Mouse (Mus musculus) frontal cortex, postnatal 10 days (tissue): ENCODE results near the gene 4933434E20Rik.

Experiments used
- DNase-seq, 2 experiments: peaks; one replicate each; pipeline ENCODE4 v3.0.0; 2022; ENCODE audit warnings: low spot score in 2 of 2, mixed read lengths in 1 of 2

The 4933434E20Rik gene

DNA sequence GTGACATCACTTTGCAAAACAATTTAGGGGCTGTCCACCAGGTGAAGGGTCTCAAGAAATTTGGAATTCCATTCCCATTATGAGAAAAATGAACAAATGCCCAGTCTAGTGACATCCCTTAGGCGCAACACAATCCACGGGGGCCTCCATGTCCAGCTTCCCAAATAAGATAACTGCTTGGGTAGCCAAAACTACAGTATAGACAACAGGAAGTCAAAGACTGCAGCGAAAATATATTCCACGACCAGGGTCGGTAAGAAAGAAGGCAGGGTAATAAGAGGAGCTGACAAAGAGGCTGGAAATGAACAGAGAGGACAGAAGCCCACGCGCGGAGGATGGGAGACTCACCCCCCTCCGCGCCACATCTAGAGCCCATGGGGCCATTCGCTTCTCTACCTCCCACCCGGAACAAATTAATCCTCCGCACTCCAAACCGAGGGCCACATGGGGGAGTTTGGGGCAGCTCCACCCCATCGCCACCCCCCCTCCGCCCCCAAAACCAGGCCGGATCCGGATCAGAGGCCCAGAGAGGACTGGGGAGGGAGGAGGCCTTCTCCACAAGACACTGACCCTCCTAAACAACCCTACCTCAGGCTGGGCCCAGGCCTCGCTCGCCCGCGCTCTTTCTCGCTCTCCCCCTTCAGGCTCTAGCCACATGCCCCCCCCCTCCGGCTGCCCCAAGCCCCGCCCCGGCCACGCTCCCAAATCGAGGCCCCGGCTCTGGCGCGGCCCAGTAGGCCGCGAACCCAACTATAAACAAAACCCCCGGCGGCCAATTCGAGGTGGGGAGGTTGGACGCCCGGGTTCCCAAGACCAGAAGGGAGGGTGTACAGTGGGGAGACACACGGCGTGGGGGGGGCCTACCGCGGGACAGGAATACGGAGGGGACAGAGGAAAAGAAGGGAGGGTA is at the start of gene 4933434E20Rik:
TSS of gene 4933434E20Rik (plus strand) at position 196 of the 910 bp plus-strand sequence.
- DNase-seq, result peak; percentile 37 to 52

DNA sequence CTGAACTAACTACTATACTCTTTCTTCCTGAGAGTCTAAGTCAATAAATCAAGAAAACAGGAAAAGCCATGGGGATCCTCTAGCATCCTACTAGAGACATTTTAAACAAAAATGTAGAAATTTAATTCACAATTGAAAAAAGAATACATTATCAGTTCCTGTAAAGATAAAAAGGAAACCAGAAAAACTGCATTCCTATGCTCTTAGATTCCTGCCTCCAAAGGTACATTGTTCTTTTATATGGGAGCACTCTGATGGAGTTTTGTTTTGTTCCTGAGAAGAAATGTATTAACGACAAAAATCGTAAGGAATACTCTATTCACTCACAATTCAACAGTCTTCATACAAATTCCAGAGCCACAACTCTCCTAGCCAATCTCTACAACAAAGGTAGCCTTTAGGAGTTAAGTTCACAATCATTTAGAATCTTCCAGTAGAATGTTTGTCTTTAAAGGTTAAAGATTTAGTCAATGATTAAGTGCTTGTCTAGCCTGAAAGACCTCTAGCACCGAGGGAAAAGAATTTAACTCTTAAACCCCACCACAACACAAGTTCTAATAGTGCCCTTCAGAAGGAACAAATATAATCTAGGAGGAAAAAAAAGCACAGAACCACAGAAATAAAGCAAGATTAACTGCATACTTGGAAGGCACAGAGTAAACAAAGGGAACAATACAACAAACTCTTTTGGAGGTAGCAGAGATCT is 47.2 kb upstream of the 4933434E20Rik start:
- no peak for DNase-seq

DNA sequence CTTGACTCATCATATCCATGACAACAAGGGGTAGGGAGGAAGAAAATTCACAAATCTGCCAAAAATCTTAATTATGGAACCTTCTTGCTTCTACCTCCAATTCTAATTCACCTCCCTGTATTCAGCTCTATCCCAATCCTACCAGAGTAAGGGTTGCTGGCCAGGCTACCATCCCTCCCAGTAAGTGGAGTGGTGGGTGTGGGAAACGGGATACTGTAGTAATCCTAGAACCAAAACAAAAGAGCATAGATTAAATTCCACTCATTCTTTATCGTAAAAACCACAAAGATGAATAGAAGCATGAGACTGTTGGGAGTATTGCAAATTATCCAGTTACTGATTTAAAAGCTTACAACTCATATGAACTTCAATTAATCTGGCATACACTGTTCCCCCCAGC is 41.1 kb upstream of the 4933434E20Rik start:
- DNase-seq, result no peak

- DNase-seq, result no peak
Observed at GRCm38 (mm10) chr3:90016626-90017025, 34.8 kb upstream of the 4933434E20Rik start.

DNA sequence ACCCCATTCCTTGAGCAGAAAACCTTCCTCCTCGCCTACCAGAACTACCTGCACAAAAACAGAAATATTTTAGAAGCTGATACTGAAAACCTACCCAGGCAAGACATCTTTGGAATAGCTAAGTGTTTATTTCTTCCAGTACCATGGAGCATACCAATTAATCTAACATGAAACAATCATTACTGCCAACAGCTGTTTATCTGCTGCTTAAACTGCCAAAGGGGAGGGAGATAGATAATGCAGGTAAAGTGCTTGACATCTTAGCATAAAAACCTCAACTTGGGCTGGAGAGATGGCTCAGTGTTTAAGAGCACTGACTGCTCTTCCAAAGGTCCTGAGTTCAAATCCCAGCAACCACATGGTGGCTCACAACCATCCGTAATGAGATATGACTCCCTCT is 16.8 kb upstream of the 4933434E20Rik start:
- no peak for DNase-seq

- no peak for DNase-seq
Observed at GRCm38 (mm10) chr3:90036263-90036662, 15.2 kb upstream of the 4933434E20Rik start.

DNA sequence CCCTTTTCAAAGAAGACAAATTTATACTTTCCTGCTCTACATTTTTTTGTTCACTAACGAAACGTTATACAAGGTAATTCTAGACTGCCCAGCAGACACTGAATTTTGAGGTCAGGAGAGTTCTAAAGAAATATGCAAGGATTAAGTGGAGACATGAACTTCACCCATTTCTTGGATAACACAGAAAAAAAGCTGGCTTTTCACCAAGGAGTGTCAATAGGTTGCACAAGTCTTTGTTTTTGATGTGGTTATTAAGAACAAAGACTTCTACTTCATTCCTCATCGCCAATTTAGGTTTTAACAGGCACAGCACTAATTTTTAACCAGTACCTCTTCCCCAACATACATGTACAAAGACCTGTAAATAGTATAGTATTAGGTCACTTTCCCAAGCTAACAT is 1.7 kb upstream of the 4933434E20Rik start:
- DNase-seq, result no peak

DNA sequence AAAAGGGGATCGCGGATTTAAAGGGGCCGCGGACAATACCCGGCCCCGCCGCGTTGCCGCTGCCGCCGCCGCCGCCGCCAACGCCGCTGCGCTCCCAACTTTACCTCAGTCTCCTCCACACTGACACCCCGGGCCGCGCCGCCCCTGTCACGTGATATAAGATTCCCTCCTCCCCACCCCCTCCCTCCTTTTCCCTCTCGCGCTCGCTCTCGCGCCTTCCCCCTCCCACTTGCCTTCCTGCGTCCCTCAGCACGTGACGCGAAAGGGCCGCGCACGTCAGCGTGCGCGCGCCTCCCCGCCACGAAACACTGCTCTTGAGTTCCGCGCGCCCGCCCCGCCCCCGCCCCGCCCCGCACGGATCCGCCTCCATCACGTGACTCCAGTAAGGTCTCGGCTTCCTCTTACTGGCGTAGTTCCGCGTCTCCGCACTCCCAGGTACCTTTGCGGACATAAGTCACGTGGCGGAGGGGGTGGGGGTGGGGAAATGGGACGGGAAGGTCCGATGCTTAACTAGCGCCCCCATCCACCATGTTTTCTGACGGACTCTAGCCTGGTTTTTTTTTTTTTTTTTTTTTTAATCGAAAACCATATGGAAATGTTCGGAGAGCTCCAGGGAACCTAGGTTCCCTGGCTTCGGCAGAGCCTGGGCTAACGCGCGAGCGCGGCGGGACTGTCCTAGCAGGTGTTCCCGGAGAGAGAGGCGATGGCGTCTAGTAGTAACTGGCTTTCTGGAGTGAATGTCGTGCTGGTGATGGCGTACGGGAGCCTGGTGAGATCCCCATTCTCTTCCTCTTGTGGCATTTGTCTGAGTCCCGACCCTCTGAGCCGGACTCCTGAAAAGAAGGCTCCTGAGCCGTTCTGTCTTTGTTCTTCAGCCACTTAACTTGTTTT is 1.2 kb downstream of the 4933434E20Rik start, which contains the start of gene Ubap2l:
TSS of gene Ubap2l (minus strand) at position 278 of the 891 bp plus-strand sequence.
- peak; percentile 92 to 93 for DNase-seq

- DNase-seq, result no peak
Observed at GRCm38 (mm10) chr3:90061549-90061948, 10.1 kb downstream of the 4933434E20Rik start.

GRCm38 (mm10) chr3:90062539-90062938 is 11.1 kb downstream of the 4933434E20Rik start:
- no peak for DNase-seq

- DNase-seq, result no peak
Observed at GRCm38 (mm10) chr3:90064383-90064782, 12.9 kb downstream of the 4933434E20Rik start.

DNA sequence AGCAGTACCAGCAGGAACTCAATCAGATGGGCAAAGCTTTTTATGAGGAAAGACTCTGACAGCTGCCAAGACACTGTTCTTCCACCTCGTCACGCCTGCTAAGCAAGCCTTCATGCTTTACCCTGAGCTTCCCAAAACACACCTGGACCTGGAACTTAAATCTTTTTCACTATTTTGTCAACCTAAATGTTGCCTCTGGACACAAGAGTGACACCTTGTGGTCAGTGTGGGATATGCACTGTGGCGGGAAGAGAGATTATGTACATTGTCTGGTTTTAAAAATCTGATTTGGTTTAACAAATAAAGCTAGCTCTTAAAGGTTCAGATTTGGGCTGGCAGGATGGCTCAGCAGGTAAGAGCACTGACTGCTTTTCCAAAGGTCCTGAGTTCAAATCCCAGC is 14.1 kb downstream of the 4933434E20Rik start:
- DNase-seq, result no peak

DNA sequence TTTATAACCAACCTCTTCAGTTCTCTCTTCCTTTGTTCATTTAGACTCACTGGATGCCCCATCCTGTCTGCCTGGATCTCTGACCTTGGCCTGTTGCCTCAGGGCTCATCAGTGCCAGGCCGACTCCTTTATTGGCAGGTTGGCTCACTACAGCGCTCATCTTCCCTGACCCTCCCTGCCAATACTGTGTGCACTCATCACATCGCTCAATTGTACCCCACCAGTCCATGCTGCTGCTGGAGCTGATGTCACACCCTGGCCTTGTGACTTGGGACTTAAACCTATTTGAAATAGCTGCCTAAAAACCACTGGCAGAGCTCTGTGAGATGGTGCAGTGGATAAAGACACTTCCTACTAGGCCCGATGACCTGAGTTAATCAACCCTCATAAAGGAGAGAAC is 16.4 kb downstream of the 4933434E20Rik start:
- no peak for DNase-seq

DNA sequence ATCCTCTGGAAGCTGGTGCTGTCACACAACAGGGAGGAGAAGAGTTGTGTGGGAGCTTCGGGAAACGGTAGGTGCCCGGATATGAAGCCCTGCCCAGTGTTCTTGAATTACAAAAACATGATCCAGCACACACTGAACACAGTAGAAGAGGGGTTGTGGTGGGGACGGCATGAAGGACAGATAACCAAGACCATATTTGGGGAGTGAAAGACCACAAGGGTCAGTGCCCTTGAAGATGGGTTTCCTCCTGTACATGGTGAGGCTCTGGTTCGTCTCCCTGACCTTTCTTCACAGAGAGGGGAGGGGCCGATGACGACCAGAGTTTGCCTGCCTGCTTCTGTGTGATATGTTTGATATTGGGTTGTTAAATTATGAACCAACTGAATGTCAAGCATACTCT is 18.3 kb downstream of the 4933434E20Rik start:
- no peak for DNase-seq

DNA sequence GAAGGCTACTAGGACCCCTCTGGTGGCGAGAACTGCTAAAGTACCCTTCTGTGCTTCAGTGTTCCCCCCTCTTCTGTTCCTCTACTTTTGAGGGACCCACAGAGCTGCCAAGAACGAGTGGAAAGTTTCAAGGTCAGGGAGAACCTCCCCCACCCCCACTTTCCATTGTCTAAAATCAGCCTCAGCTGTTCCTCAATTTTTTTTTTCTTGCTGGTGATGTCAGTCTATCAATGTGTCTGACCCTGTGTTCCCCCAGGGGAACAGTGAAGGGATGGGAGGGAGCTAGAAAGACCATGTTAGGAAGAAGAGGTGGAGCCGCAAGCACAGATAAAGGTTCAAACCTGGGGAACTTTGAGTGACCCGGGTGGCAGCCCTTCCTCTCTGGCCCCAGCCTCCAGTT is 20.9 kb downstream of the 4933434E20Rik start, which contains the start of gene Tpm3:
TSS of gene Tpm3 (plus strand) at position 356 of the 400 bp plus-strand sequence.
- DNase-seq, result no peak

DNA sequence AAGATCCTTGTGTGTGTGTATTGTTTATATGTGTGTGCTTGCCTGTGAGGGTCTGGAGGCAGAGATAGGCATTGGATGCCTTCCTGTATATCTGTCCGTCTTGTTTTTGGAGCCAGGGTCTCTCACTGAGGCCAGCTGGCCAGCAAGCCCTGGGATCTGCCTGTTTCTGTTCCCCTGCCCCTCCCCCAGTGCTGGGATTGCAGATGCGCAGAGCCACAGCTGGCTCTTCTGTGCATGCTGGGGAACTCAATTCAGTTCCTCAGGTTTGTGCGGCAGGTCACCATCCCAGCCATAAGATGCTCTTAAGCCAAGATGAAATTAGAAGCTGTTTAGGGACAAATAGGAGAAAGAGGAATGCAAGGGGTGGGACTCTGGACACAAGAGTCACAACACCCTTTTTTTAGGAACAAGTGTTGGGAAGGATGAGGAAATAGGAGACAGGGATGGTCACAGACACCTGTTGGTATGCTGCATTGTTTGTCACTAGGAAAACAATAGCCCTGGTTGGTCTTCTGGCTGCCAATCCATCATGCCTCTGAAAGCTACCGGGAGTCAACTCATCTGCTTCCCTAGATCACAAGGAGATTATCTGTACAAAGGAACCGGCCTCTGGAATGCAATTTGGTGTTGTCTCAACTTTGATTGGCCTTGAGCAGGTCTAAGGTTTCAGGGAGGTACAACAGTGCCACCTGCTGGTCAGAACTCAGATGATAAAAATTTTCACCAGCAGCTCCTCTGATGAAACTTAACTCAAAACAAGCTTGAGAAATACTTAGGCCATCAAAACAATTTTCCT is 25.7 kb downstream of the 4933434E20Rik start:
- DNase-seq, result peak; percentile 55 to 75

DNA sequence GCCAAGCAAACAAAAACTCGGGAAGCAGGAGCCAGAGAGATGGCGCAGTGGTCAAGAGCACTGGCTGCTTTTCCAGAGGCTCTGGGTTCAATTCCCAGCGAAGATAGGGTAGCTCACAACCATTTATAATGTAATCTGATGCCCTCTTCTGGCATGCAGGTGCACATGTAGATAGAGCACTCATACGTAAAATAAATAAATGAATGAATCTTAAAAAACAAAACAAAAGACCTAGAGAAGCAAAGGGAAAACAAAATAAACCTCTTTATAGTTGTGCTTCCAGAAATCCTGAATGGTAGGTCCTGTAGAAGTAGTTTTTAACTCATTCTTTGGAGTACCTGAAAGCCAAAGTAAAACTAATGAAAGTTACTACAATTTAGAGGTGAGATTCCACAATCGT is 26.8 kb downstream of the 4933434E20Rik start:
- no peak for DNase-seq

- DNase-seq, result peak; percentile 90
Observed at GRCm38 (mm10) chr3:90079133-90079762, 27.8 kb downstream of the 4933434E20Rik start.

- DNase-seq, result peak; percentile 50 to 64
Observed at GRCm38 (mm10) chr3:90079763-90080497, 28.5 kb downstream of the 4933434E20Rik start.

GRCm38 (mm10) chr3:90080498-90080863 is 29.0 kb downstream of the 4933434E20Rik start:
- DNase-seq, result no peak
